18 mouse cellular contexts compared by ENCODE assay signal in the genomic region with DNA sequence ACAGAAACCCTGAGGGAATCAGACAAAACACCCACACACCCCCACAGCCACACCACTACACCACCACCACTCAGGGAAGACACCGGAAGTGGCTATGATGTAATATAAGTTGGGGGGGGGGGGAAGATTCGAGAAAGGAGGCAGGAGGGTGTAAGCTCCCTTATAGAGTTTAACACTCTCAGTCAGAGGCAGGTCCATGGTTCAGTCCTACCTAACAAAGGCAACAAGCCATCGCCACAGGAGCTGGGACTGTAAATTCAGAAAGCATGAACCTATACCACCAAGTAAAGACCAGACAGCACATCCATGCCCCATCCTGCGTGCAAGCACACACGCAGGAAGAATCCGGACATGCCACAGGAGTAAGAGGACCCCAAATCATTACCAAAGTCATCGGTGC. TPM values are rescaled to one million over a fixed set of nuclear protein-coding genes. Genes with fewer than 3 reads are reported as not detected.
DNase-seq lines count a peak whose midpoint lies in the region; ATAC-seq and TF ChIP-seq lines count a peak whose summit lies in the region.
"Had no signal": no experiment of that assay in that cellular context is flagged by ENCODE, and none has a peak within 500 bp of the region (broad histone marks: within the 10 kb centered on the region; RNA-seq: fewer than 3 reads in every experiment).

Gm13090 (plus strand) TSS at position 301 of the 400 bp plus-strand sequence.

- H3K4me2 ChIP-seq in forebrain, embryonic 13.5 days, result no peak within 1 kb of the TSS
- no peak within 1 kb of the TSS for H3K4me2 ChIP-seq in forebrain, embryonic 11.5 days (ENCODE audit: low read depth, low read length, severe bottlenecking)
- no peak within 1 kb of the TSS for H3K4me2 ChIP-seq in heart, postnatal 0 days (ENCODE audit: low read depth, low read length)
- no peak within 1 kb of the TSS for H3K4me2 ChIP-seq in forebrain, embryonic 15.5 days (replicated peaks)
- H3K4me2 ChIP-seq: lung, embryonic 14.5 days had no signal

- peak within 1 kb of the TSS; percentile 39; the same call in 1 of the 2 replicates for H3K9ac ChIP-seq in forebrain, embryonic 13.5 days
- no peak within 1 kb of the TSS for H3K9ac ChIP-seq in forebrain, embryonic 11.5 days (ENCODE audit: low read length)
- H3K9ac ChIP-seq in heart, postnatal 0 days (replicated peaks; ENCODE audit: low read depth, low read length), result no peak within 1 kb of the TSS; the same call in 1 of the 2 replicates
- no peak within 1 kb of the TSS for H3K9ac ChIP-seq in forebrain, embryonic 15.5 days (replicated peaks)
- H3K9ac ChIP-seq: lung, embryonic 14.5 days had no signal

- no peak within 1 kb of the TSS for H3K4me3 ChIP-seq in forebrain, embryonic 13.5 days
- H3K4me3 ChIP-seq in forebrain, embryonic 11.5 days (ENCODE audit: low read depth, low read length), result no peak within 1 kb of the TSS
- H3K4me3 ChIP-seq in heart, postnatal 0 days (ENCODE audit: low read depth, low read length), result no peak within 1 kb of the TSS
- H3K4me3 ChIP-seq in E14TG2a.4 (replicated peaks; ENCODE audit: low read length), result peak within 1 kb of the TSS; percentile 55
- no peak within 1 kb of the TSS for H3K4me3 ChIP-seq in forebrain, embryonic 15.5 days

- DNase-seq in forebrain, embryonic 11.5 days (ENCODE audit: low spot score), result no peak
- DNase-seq in heart, postnatal 0 days (ENCODE audit: low spot score), result no peak
- no peak for DNase-seq in heart, postnatal 25 days (ENCODE audit: low spot score)
- DNase-seq in spleen, postnatal 10 days (ENCODE audit: low spot score in 2 of 2), result no peak
- DNase-seq: adrenal gland, postnatal 36 days; embryo, embryonic 11 days; liver; lung, embryonic 14.5 days had no signal

- TF ChIP-seq EP300 in heart, postnatal 0 days (IDR thresholded peaks at IDR 0.05; ENCODE audit: low read depth), result no peak

- TF ChIP-seq CTCF in heart, postnatal 0 days (IDR thresholded peaks at IDR 0.05; ENCODE audit: low read depth), result no peak
- no peak for TF ChIP-seq CTCF in E14TG2a.4 (conservative IDR thresholded peaks at IDR 0.05; ENCODE audit: low read length)

- peaks cover 60% of the 10 kb centered on the region for H3K36me3 ChIP-seq in forebrain, embryonic 13.5 days (ENCODE audit: poor library complexity, severe bottlenecking)
- H3K36me3 ChIP-seq in forebrain, embryonic 11.5 days (ENCODE audit: control insufficient read depth, insufficient read depth, low read length), result peaks cover 19% of the 10 kb centered on the region
- peaks cover 28% of the 10 kb centered on the region; the same call in 1 of the 2 replicates for H3K36me3 ChIP-seq in heart, postnatal 0 days (replicated peaks; ENCODE audit: control insufficient read depth, insufficient read depth, low read length)
- peaks cover 21% of the 10 kb centered on the region for H3K36me3 ChIP-seq in E14TG2a.4 (ENCODE audit: insufficient read depth, low read length)
- peaks cover 41% of the 10 kb centered on the region for H3K36me3 ChIP-seq in forebrain, embryonic 15.5 days

- H3K27me3 ChIP-seq in forebrain, embryonic 13.5 days, result no peaks in the 10 kb centered on the region
- H3K27me3 ChIP-seq in forebrain, embryonic 11.5 days (ENCODE audit: control insufficient read depth, insufficient read depth, low read length), result no peaks in the 10 kb centered on the region
- no peaks in the 10 kb centered on the region for H3K27me3 ChIP-seq in heart, postnatal 0 days (ENCODE audit: control insufficient read depth, insufficient read depth, low read length)
- no peaks in the 10 kb centered on the region for H3K27me3 ChIP-seq in E14TG2a.4 (ENCODE audit: insufficient read depth, low read length)
- H3K27me3 ChIP-seq in forebrain, embryonic 15.5 days, result no peaks in the 10 kb centered on the region

- 0 out of 2 replicates have a peak within 1 kb of the TSS, but pooled peaks have one; percentile 17 for H3K27ac ChIP-seq in forebrain, embryonic 13.5 days
- no peak within 1 kb of the TSS for H3K27ac ChIP-seq in forebrain, embryonic 11.5 days (ENCODE audit: low read depth, low read length)
- peak within 1 kb of the TSS; percentile 66 for H3K27ac ChIP-seq in heart, postnatal 0 days (ENCODE audit: low read depth)
- H3K27ac ChIP-seq in forebrain, embryonic 15.5 days (replicated peaks), result peak within 1 kb of the TSS; percentile 54

- no peak for ATAC-seq in forebrain, embryonic 13.5 days
- ATAC-seq in forebrain, embryonic 11.5 days (replicated peaks; ENCODE audit: low FRiP score), result no peak
- ATAC-seq in heart, postnatal 0 days (ENCODE audit: insufficient read depth, low read depth), result no peak
- ATAC-seq in forebrain, embryonic 15.5 days (replicated peaks), result no peak

- intact Hi-C loops in heart, postnatal 25 days (cut with DNase I), result no loop called here

- no peaks in the 10 kb centered on the region for H3K9me3 ChIP-seq in forebrain, embryonic 13.5 days (replicated peaks)
- no peaks in the 10 kb centered on the region for H3K9me3 ChIP-seq in forebrain, embryonic 11.5 days (ENCODE audit: control insufficient read depth, low read length)
- no peaks in the 10 kb centered on the region for H3K9me3 ChIP-seq in heart, postnatal 0 days (replicated peaks; ENCODE audit: control insufficient read depth, low read length)
- no peaks in the 10 kb centered on the region for H3K9me3 ChIP-seq in E14TG2a.4 (ENCODE audit: low read length)
- H3K9me3 ChIP-seq in forebrain, embryonic 15.5 days, result no peaks in the 10 kb centered on the region

- peaks cover 27% of the 10 kb centered on the region for H3K4me1 ChIP-seq in forebrain, embryonic 13.5 days
- no peaks in the 10 kb centered on the region; the same call in 1 of the 2 replicates for H3K4me1 ChIP-seq in forebrain, embryonic 11.5 days (replicated peaks; ENCODE audit: control insufficient read depth, insufficient read depth, low read length)
- H3K4me1 ChIP-seq in heart, postnatal 0 days (ENCODE audit: control insufficient read depth, insufficient read depth), result peaks cover 28% of the 10 kb centered on the region
- peaks cover 42% of the 10 kb centered on the region for H3K4me1 ChIP-seq in E14TG2a.4 (replicated peaks; ENCODE audit: low read depth, low read length)
- peaks cover 27% of the 10 kb centered on the region for H3K4me1 ChIP-seq in forebrain, embryonic 15.5 days

- WGBS in forebrain, embryonic 13.5 days, result 93% methylated on average over 7 of the region's 7 CpGs
- 87% methylated on average over 7 of the region's 7 CpGs for whole genome bisulfite sequencing in forebrain, embryonic 11.5 days
- 68% methylated on average over 7 of the region's 7 CpGs for WGBS in heart, postnatal 0 days
- 84% methylated on average over 7 of the region's 7 CpGs for WGBS in forebrain, embryonic 15.5 days

RNA-seq across cellular contexts. Expression of gene Gm13090, which starts in this region (rescaled TPM):
- 0.33 TPM in 1 of 2 replicates, not detected in the other for polyA plus RNA-seq in forebrain, embryonic 13.5 days (2015; fragmentation: Nextera tagmentation; extraction: Ambion mirVana)
- polyA plus RNA-seq in forebrain, embryonic 11.5 days (2014; fragmentation: Nextera tagmentation; extraction: Ambion mirVana), result 0.39 TPM in 1 of 2 replicates, not detected in the other
- total RNA-seq in heart, postnatal 0 days (2014; rRNA removed; ENCODE audit: low replicate concordance), result not detected in 2 replicates
- 0.26 TPM in 1 of 2 replicates, not detected in the other for polyA plus RNA-seq in heart, postnatal 0 days (2015; fragmentation: Nextera tagmentation; extraction: Ambion mirVana)
- not detected for total RNA-seq in heart, postnatal 25 days (2021)
- polyA plus RNA-seq in forebrain, embryonic 15.5 days (2015; fragmentation: Nextera tagmentation; extraction: Ambion mirVana), result 0.24 TPM in 1 of 2 replicates, not detected in the other
- total RNA-seq: adrenal gland, postnatal 36 days; gastrocnemius, adult 8-10 months; left cerebral cortex, adult 8-10 months; megakaryocyte progenitor cell, adult 5-6 weeks; monocyte, adult 5-6 weeks had no signal
- polyA plus RNA-seq: kidney, embryonic 14.5 days; lung, embryonic 14.5 days; spleen, adult 2 months; urinary bladder, adult 2 months had no signal
